Mouse (Mus musculus) midbrain, embryonic 11.5 days (tissue): ENCODE results near the gene Galnt12. TPM values are rescaled to one million over a fixed set of nuclear protein-coding genes. Genes with fewer than 3 reads are reported as not detected.

Experiments
- ATAC-seq: fragments of 200-750 bp; cut with Nextera tagmentation; 2 replicates; pipeline ENCODE4 v1.8.0; 2017; ENCODE audit warnings: moderate TSS enrichment, moderate library complexity; ENCODE audit not compliant: low FRiP score
- DNase-seq: peaks from one replicate; pipeline ENCODE4 v3.0.0; 2015; ENCODE audit warnings: low spot score; ENCODE audit errors: missing footprints
- H3K27ac ChIP-seq: fragments of 300-500 bp; sonication (generic); 2 replicates; pipeline ENCODE4 v1.5.1; 2014; ENCODE audit warnings: low read depth, low read length
- H3K27me3 ChIP-seq: fragments of 300-500 bp; sonication (generic); 2 replicates; pipeline ENCODE4 v1.6.1; 2014; ENCODE audit warnings: mild to moderate bottlenecking, low read length, moderate library complexity, mixed read lengths; ENCODE audit not compliant: control insufficient read depth, insufficient read depth
- H3K36me3 ChIP-seq: fragments of 300-500 bp; sonication (generic); 2 replicates; pipeline ENCODE4 v1.6.1; 2014; ENCODE audit warnings: mild to moderate bottlenecking, low read length, moderate library complexity, mixed read lengths; ENCODE audit not compliant: control insufficient read depth, insufficient read depth
- H3K4me1 ChIP-seq: fragments of 300-500 bp; sonication (generic); 2 replicates; pipeline ENCODE4 v1.6.1; 2014; ENCODE audit warnings: low read length; ENCODE audit not compliant: control insufficient read depth, insufficient read depth
- H3K4me2 ChIP-seq: fragments of 300-500 bp; sonication (generic); 2 replicates; pipeline ENCODE4 v1.6.1; 2014; ENCODE audit warnings: mild to moderate bottlenecking, moderate library complexity
- H3K4me3 ChIP-seq: fragments of 300-500 bp; sonication (generic); 2 replicates; pipeline ENCODE4 v1.5.1; 2014; ENCODE audit warnings: low read depth, low read length
- H3K9ac ChIP-seq: fragments of 300-500 bp; sonication (generic); 2 replicates; pipeline ENCODE4 v1.6.1; 2014; ENCODE audit warnings: low read length
- H3K9me3 ChIP-seq: fragments of 300-500 bp; sonication (generic); 2 replicates; pipeline ENCODE4 v1.6.1; 2016; ENCODE audit warnings: low read length; ENCODE audit not compliant: control insufficient read depth
- WGBS: fragments of 180-500 bp; shearing (Covaris S2); extraction: QIAGEN DNeasy Blood & Tissue Kit; methylation state at CpG from one replicate; pipeline ENCODE4 v1.1.7; 2014; 5-methylcytosine and 5-hydroxymethylcytosine counted together
- polyA plus RNA-seq: library from polyadenylated mRNA; unstranded; fragments of >200 nt; fragmentation: Nextera tagmentation; extraction: Ambion mirVana; gene quantifications from 2 replicates; pipeline ENCODE4 v1.2.1, GENCODE M21; 2014

Galnt12 gene
- polyA plus RNA-seq, 1 experiment from 2014 or later = 6.1 TPM

DNA sequence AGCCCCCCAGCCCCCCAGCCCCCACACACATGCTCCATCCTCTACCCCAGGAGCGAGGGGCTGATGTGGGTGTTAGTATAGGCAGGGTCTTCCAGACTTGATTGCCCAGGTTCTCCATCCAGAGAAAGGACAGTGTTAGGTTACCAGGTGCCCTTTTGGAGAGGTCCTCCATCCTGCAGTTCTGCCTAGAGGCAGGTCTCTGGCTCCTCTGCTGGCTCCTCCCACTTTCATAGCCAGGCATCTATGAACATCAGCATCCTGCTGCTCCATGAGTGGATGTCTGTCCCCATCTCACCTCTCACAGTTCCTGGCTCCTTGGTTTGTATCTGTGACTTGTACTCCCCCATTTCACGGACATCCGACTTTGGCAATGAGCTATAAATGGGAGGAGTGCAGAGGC lies 48.6 kb downstream of the Galnt12 start:
- Histone ChIP-seq H3K36me3 (no peaks in the 10 kb centered on the region), H3K4me1 (peaks cover 11% of the 10 kb centered on the region), H3K4me2 (no peak overlapping the region), H3K27ac (no peak overlapping the region), H3K9me3 (no peaks in the 10 kb centered on the region), H3K9ac (no peak overlapping the region), H3K27me3 (no peaks in the 10 kb centered on the region), H3K4me3 (no peak overlapping the region)
- ATAC-seq (no peak), DNase-seq (no peak)
- 85% methylated on average over 3 of the region's 3 CpGs for WGBS

GRCm38 (mm10) chr4:47141444-47142154 lies 49.9 kb downstream of the Galnt12 start:
- peak; percentile 82 for DNase-seq
- H3K4me3 ChIP-seq = no peak overlapping the region
- ATAC-seq = no peak
- H3K36me3 ChIP-seq = no peaks in the 10 kb centered on the region
- no peaks in the 10 kb centered on the region for H3K9me3 ChIP-seq
- no peaks in the 10 kb centered on the region for H3K27me3 ChIP-seq
- no peak overlapping the region for H3K27ac ChIP-seq
- peaks cover 11% of the 10 kb centered on the region for H3K4me1 ChIP-seq
- 65% methylated on average over 10 of the region's 10 CpGs for WGBS
- H3K4me2 ChIP-seq = no peak overlapping the region
- H3K9ac ChIP-seq = no peak overlapping the region

- Histone ChIP-seq H3K27ac (no peak overlapping the region), H3K27me3 (no peaks in the 10 kb centered on the region), H3K4me1 (peaks cover 11% of the 10 kb centered on the region), H3K4me2 (no peak overlapping the region), H3K4me3 (no peak overlapping the region), H3K36me3 (no peaks in the 10 kb centered on the region), H3K9ac (no peak overlapping the region), H3K9me3 (no peaks in the 10 kb centered on the region)
- ATAC-seq (no peak), DNase-seq (no peak)
- 70% methylated on average over 6 of the region's 6 CpGs for WGBS
Observed at GRCm38 (mm10) chr4:47143849-47144248, 52.1 kb downstream of the Galnt12 start.

DNA sequence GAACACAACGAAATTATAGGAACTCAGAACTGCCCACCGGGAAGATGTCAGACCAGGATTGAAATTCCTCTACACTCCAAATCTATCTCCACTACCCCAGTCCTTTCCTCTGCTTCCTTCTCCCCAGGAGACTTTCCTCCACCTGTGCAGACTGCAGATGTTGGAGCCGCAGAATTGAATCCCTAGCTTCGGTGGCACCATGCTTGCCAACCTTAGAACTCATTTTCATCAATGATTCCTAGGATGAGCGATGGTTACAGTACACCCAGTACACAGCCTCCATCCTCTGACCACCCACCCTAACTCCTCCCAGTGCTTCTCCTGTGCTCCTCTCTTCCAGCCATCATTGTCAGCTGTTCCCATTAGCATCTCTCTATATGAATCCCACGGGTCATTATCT lies 53.6 kb downstream of the Galnt12 start:
- Histone ChIP-seq H3K4me1 (0 out of 2 replicates have a peak, but pooled peaks cover 2% of the 10 kb centered on the region), H3K4me3 (no peak overlapping the region), H3K36me3 (no peaks in the 10 kb centered on the region), H3K27me3 (no peaks in the 10 kb centered on the region), H3K9ac (no peak overlapping the region), H3K4me2 (no peak overlapping the region), H3K27ac (no peak overlapping the region), H3K9me3 (no peaks in the 10 kb centered on the region)
- ATAC-seq (no peak), DNase-seq (peak; percentile 83)
- 85% methylated on average over 6 of the region's 6 CpGs for WGBS

GRCm38 (mm10) chr4:47146561-47146960 lies 54.9 kb downstream of the Galnt12 start:
- H3K9me3 ChIP-seq = no peaks in the 10 kb centered on the region
- DNase-seq (no peak), ATAC-seq (no peak)
- H3K4me1 ChIP-seq = 0 out of 2 replicates have a peak, but pooled peaks cover 2% of the 10 kb centered on the region
- no peak overlapping the region for H3K4me2 ChIP-seq
- H3K36me3 ChIP-seq = no peaks in the 10 kb centered on the region
- 90% methylated on average over 4 of the region's 4 CpGs for WGBS
- no peak overlapping the region for H3K4me3 ChIP-seq
- H3K9ac ChIP-seq = no peak overlapping the region
- no peak overlapping the region for H3K27ac ChIP-seq
- no peaks in the 10 kb centered on the region for H3K27me3 ChIP-seq

GRCm38 (mm10) chr4:47149963-47150362 lies 58.3 kb downstream of the Galnt12 start:
- no peak overlapping the region for H3K9ac ChIP-seq
- no peak overlapping the region for H3K27ac ChIP-seq
- DNase-seq (no peak), ATAC-seq (no peak)
- H3K4me3 ChIP-seq = no peak overlapping the region
- no peaks in the 10 kb centered on the region for H3K36me3 ChIP-seq
- 26% methylated on average over 3 of the region's 3 CpGs for WGBS
- no peaks in the 10 kb centered on the region for H3K4me1 ChIP-seq
- H3K4me2 ChIP-seq = no peak overlapping the region
- H3K27me3 ChIP-seq = no peaks in the 10 kb centered on the region
- H3K9me3 ChIP-seq = no peaks in the 10 kb centered on the region

- Histone ChIP-seq H3K27me3 (no peaks in the 10 kb centered on the region), H3K4me3 (no peak overlapping the region), H3K4me1 (no peaks in the 10 kb centered on the region), H3K9ac (no peak overlapping the region), H3K9me3 (no peaks in the 10 kb centered on the region), H3K4me2 (no peak overlapping the region), H3K36me3 (no peaks in the 10 kb centered on the region), H3K27ac (no peak overlapping the region)
- ATAC-seq (no peak), DNase-seq (no peak)
- WGBS = 83% methylated on average over 3 of the region's 3 CpGs
Observed at GRCm38 (mm10) chr4:47150806-47151205, 59.1 kb downstream of the Galnt12 start.

DNA sequence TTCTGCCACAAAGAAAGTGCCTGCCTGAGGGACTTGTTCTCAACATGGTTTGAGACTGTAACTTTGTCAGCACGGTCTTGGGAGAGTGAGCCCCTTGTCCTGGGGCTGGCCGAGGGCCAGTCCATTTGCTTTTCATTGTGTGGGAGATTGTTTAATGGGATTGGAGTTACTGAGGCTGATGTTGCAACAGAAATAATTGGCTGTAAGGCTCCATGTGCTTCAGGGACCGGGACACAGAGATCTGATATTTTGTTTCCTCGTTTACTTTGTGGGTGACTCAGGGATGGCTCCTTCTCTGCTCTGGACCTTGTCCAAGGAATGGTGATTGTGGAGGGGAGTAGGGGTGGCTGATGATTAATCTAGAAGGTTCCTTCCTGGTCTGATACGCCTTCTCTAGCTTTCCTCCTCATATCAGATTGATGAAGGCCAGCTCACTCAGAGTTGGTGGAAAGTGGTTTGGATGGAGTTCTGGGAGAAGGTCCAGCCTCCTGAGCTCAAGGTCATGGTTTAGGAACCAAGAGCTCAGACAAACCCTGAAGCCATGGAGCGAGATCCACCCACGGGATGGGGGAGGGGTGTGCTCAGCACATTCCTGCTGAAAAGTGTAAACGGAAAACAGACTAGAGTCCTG lies 60.0 kb downstream of the Galnt12 start:
- H3K4me2 ChIP-seq = no peak overlapping the region
- ATAC-seq = no peak
- WGBS = 84% methylated on average over 8 of the region's 8 CpGs

DNA sequence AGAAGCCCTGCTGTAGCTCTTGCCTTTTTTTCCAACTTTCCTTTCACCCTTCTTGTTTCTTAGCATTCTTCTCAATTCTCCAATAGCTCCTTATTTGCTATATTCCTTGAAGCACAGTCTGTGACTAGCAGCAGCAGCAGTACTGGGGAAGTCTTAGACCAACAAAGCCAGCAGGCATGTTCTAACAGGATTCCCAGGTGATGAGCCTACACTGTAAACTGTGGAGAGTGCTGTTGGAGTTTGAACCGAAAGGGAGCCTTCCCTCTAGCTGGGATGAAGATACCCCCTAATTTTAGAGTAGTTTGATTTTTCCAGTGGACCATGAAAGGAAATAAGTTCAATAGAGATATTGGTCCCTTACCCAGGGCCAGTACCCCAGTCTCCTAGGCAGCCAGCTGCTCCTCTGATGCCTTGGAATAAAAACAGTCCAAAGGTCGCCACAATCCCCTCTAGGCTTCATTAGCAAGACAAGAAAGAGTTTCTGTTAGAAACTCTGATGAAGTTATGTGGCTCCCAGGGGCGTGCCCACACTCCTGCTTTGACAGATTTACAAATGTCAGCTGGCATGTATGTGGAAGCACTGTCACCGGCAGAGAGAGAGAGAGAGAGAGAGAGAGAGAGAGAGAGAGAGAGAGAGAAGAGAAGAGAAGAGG lies 69.5 kb downstream of the Galnt12 start:
- DNase-seq (peak; percentile 89), ATAC-seq (peak; percentile 69)
- H3K27ac ChIP-seq = peak overlapping the region; percentile 30; the same call in 1 of the 2 replicates
- 13% methylated on average over 3 of the region's 4 CpGs for WGBS
- peaks cover 9% of the 10 kb centered on the region; the same call in 1 of the 2 replicates for H3K4me1 ChIP-seq
- H3K9me3 ChIP-seq = no peaks in the 10 kb centered on the region; the same call in 1 of the 2 replicates
- H3K9ac ChIP-seq = no peak overlapping the region
- H3K36me3 ChIP-seq = no peaks in the 10 kb centered on the region
- no peak overlapping the region for H3K4me2 ChIP-seq
- H3K4me3 ChIP-seq = no peak overlapping the region
- H3K27me3 ChIP-seq = no peaks in the 10 kb centered on the region

More for the DNA sequence above, 60.0 kb downstream of the Galnt12 start:
- H3K9me3 ChIP-seq = no peaks in the 10 kb centered on the region
- H3K36me3 ChIP-seq = no peaks in the 10 kb centered on the region
- no peak overlapping the region for H3K9ac ChIP-seq
- no peak overlapping the region for H3K27ac ChIP-seq
- H3K27me3 ChIP-seq = no peaks in the 10 kb centered on the region
- DNase-seq = peak; percentile 35
- no peak overlapping the region for H3K4me3 ChIP-seq
- H3K4me1 ChIP-seq = no peaks in the 10 kb centered on the region
